In genomic region chr6:120830866-120831608, GRCm38 (mm10) we compare ENCODE assay signal across 21 mouse cellular contexts. TPM values are rescaled to one million over a fixed set of nuclear protein-coding genes. Genes with fewer than 3 reads are reported as not detected.
DNase-seq lines count a peak whose midpoint lies in the region; ATAC-seq and TF ChIP-seq lines count a peak whose summit lies in the region.
"Had no signal": no experiment of that assay in that cellular context is flagged by ENCODE, and none has a peak within 500 bp of the region (broad histone marks: within the 10 kb centered on the region; RNA-seq: fewer than 3 reads in every experiment).

No protein-coding gene starts in this region.

- no peak for DNase-seq in heart, adult 11 months
- peak; percentile 54 for DNase-seq in adipocyte (ENCODE audit: low spot score)
- peak; percentile 34 for DNase-seq in liver, postnatal 0 days
- DNase-seq in testis, postnatal 10 days (ENCODE audit: low spot score) = no peak
- no peak for DNase-seq in urinary bladder, postnatal 36 days (ENCODE audit: low spot score in 2 of 2)
- no peak for DNase-seq in adrenal gland, adult 2 months
- DNase-seq: adrenal gland, postnatal 10 days; cerebellum, adult 9-11 months; embryo, embryonic 11 days; kidney, adult 8-10 months; kidney, postnatal 4 days; layer of hippocampus, postnatal 36 days; lung, postnatal 14 days; spleen, adult 18-20 months; thymus, adult 18-20 months had no signal

- no peaks in the 10 kb centered on the region for H3K36me3 ChIP-seq in heart, embryonic 12.5 days
- H3K36me3 ChIP-seq in liver, postnatal 0 days (replicated peaks; ENCODE audit: insufficient read depth, low read length) = no peaks in the 10 kb centered on the region
- H3K36me3 ChIP-seq: limb, embryonic 12.5 days; midbrain, embryonic 12.5 days had no signal

- H3K27ac ChIP-seq in heart, embryonic 12.5 days (ENCODE audit: poor library complexity, severe bottlenecking) = peak overlapping the region; percentile 57
- peak overlapping the region; percentile 96 for H3K27ac ChIP-seq in liver, postnatal 0 days (ENCODE audit: low read depth)
- H3K27ac ChIP-seq: hindbrain, postnatal 0 days; limb, embryonic 12.5 days; midbrain, embryonic 12.5 days had no signal

- no peak overlapping the region for H3K4me2 ChIP-seq in heart, embryonic 12.5 days
- peak overlapping the region; percentile 50 for H3K4me2 ChIP-seq in liver, postnatal 0 days (ENCODE audit: low read depth, low read length)
- H3K4me2 ChIP-seq: limb, embryonic 12.5 days; midbrain, embryonic 12.5 days had no signal

- ATAC-seq in heart, embryonic 12.5 days (ENCODE audit: insufficient number of reproducible peaks, low FRiP score) = peak; percentile 71
- ATAC-seq in erythroid progenitor cell, adult 5-6 weeks (replicated peaks; ENCODE audit: low FRiP score, poor library complexity, severe bottlenecking) = peak; percentile 67
- ATAC-seq in liver, postnatal 0 days = peak; percentile 42
- ATAC-seq: hindbrain, postnatal 0 days had no signal

- no peak overlapping the region for H3K9ac ChIP-seq in heart, embryonic 12.5 days
- H3K9ac ChIP-seq in liver, postnatal 0 days (replicated peaks) = peak overlapping the region; percentile 52
- H3K9ac ChIP-seq: limb, embryonic 12.5 days; midbrain, embryonic 12.5 days had no signal

- H3K9me3 ChIP-seq in heart, embryonic 12.5 days (replicated peaks) = no peaks in the 10 kb centered on the region
- H3K9me3 ChIP-seq in liver, postnatal 0 days (ENCODE audit: low read length) = no peaks in the 10 kb centered on the region
- H3K9me3 ChIP-seq: limb, embryonic 12.5 days; midbrain, embryonic 12.5 days had no signal

- peak; percentile 97 for TF ChIP-seq EP300 in liver, postnatal 0 days (IDR thresholded peaks at IDR 0.05; ENCODE audit: low read depth)

- H3K4me3 ChIP-seq in heart, embryonic 12.5 days = no peak overlapping the region
- no peak overlapping the region for H3K4me3 ChIP-seq in liver, postnatal 0 days (ENCODE audit: low read depth, low read length)
- H3K4me3 ChIP-seq: limb, embryonic 12.5 days; midbrain, embryonic 12.5 days; myocyte had no signal

- H3K27me3 ChIP-seq in heart, embryonic 12.5 days (replicated peaks) = no peaks in the 10 kb centered on the region
- no peaks in the 10 kb centered on the region for H3K27me3 ChIP-seq in liver, postnatal 0 days (ENCODE audit: insufficient read depth, low read length)
- H3K27me3 ChIP-seq: limb, embryonic 12.5 days; midbrain, embryonic 12.5 days had no signal

- 44% methylated on average over 4 of the region's 4 CpGs for WGBS in heart, embryonic 12.5 days
- WGBS in liver, postnatal 0 days (ENCODE audit: insufficient replicate concordance) = 42% methylated on average over 4 of the region's 4 CpGs

- no peaks in the 10 kb centered on the region for H3K4me1 ChIP-seq in heart, embryonic 12.5 days (replicated peaks)
- peaks cover 49% of the 10 kb centered on the region for H3K4me1 ChIP-seq in liver, postnatal 0 days (ENCODE audit: insufficient read depth)
- H3K4me1 ChIP-seq: limb, embryonic 12.5 days; midbrain, embryonic 12.5 days had no signal

- 0 out of 2 replicates have a peak, but pooled peaks have one; percentile 12 for TF ChIP-seq CTCF in liver, postnatal 0 days (IDR thresholded peaks at IDR 0.05; ENCODE audit: low read depth)

RNA-seq across cellular contexts. Expression of gene Bcl2l13, which starts 5.0 kb away (rescaled TPM):
- 32.3 and 34.1 TPM in 2 replicates for polyA plus RNA-seq in heart, embryonic 12.5 days (2016; fragmentation: Nextera tagmentation; extraction: Ambion mirVana)
- 41.8 and 60.8 TPM in 2 replicates for total RNA-seq in erythroid progenitor cell, adult 5-6 weeks (2015; ENCODE audit: low replicate concordance)
- total RNA-seq in erythroid progenitor cell, adult 5-6 weeks (2017; ENCODE audit: low replicate concordance) = 36.0 and 47.5 TPM in 2 replicates
- 18.4 and 20.4 TPM in 2 replicates for polyA plus RNA-seq in liver, postnatal 0 days (2015; fragmentation: Nextera tagmentation; extraction: Ambion mirVana)
- 10 to 100 TPM; 70.4 to 84.6 TPM for total RNA-seq in adrenal gland, adult 2 months (2021)
- polyA plus RNA-seq in adrenal gland, adult 2 months (2012; rRNA removed) = 24.1 and 30.2 TPM in 2 replicates

RNA-seq across cellular contexts. Expression of gene Atp6v1e1, which starts 8.4 kb away (rescaled TPM):
- polyA plus RNA-seq in heart, embryonic 12.5 days (2016; fragmentation: Nextera tagmentation; extraction: Ambion mirVana) = 144 and 145 TPM in 2 replicates
- total RNA-seq in erythroid progenitor cell, adult 5-6 weeks (2015; ENCODE audit: low replicate concordance) = 87.2 and 135 TPM in 2 replicates
- 109 and 163 TPM in 2 replicates for total RNA-seq in erythroid progenitor cell, adult 5-6 weeks (2017; ENCODE audit: low replicate concordance)
- polyA plus RNA-seq in liver, postnatal 0 days (2015; fragmentation: Nextera tagmentation; extraction: Ambion mirVana) = 193 and 199 TPM in 2 replicates
- total RNA-seq in adrenal gland, adult 2 months (2021) = 100 to 1,000 TPM; 362 to 464 TPM
- 241 and 338 TPM in 2 replicates for polyA plus RNA-seq in adrenal gland, adult 2 months (2012; rRNA removed)

RNA-seq across cellular contexts. Expression of gene Slc25a18, which starts 57.7 kb away (rescaled TPM):
- 0.28 TPM in 1 of 2 replicates, not detected in the other for polyA plus RNA-seq in heart, embryonic 12.5 days (2016; fragmentation: Nextera tagmentation; extraction: Ambion mirVana)
- not detected in 2 replicates for total RNA-seq in erythroid progenitor cell, adult 5-6 weeks (2015; ENCODE audit: low replicate concordance)
- not detected in 2 replicates for total RNA-seq in erythroid progenitor cell, adult 5-6 weeks (2017; ENCODE audit: low replicate concordance)
- polyA plus RNA-seq in liver, postnatal 0 days (2015; fragmentation: Nextera tagmentation; extraction: Ambion mirVana) = 0.05 TPM in 1 of 2 replicates, not detected in the other
- total RNA-seq in adrenal gland, adult 2 months (2021) = under 1 TPM; 0.14 to 0.21 TPM
- 0.62 and 1.3 TPM in 2 replicates for polyA plus RNA-seq in adrenal gland, adult 2 months (2012; rRNA removed)
- polyA plus RNA-seq: limb, embryonic 12.5 days had no signal

Comparison
In these comparisons a context has a peak if more than half of its experiments do, and no peak if none do; other contexts are left out.
1. DNase-seq: peak in adipocyte (single experiment) and liver, postnatal 0 days (single experiment); none in heart, adult 11 months (single experiment), testis, postnatal 10 days (single experiment), urinary bladder, postnatal 36 days (0 of 2) and adrenal gland, adult 2 months (single experiment).
2. Peak in every context shown above with its lines, with median percentiles within 50 percentile points of each other: ATAC-seq.